19 mouse cellular contexts compared by ENCODE assay signal in genomic region chr2:166503666-166504065, GRCm38 (mm10).
A peak's percentile ranks its signal among the peaks of the same experiment; 100 is the strongest.
DNase-seq lines count a peak whose midpoint lies in the region; ATAC-seq lines count a peak whose summit lies in the region.
"Had no signal": no experiment of that assay in that cellular context is flagged by ENCODE, and none has a peak within 500 bp of the region (broad histone marks: within the 10 kb centered on the region; RNA-seq: fewer than 3 reads in every experiment).

No protein-coding gene starts in this region.

- 66% methylated on average over 6 of the region's 6 CpGs for WGBS in hindbrain, embryonic 13.5 days
- 47% methylated on average over 6 of the region's 6 CpGs for WGBS in hindbrain, embryonic 14.5 days
- WGBS in embryonic facial prominence, embryonic 12.5 days, result 51% methylated on average over 6 of the region's 6 CpGs
- 56% methylated on average over 6 of the region's 6 CpGs for WGBS in limb, embryonic 13.5 days
- 88% methylated on average over 6 of the region's 6 CpGs for WGBS in liver, embryonic 11.5 days

- H3K27me3 ChIP-seq in hindbrain, embryonic 13.5 days, result peaks cover 11% of the 10 kb centered on the region; the same call in 1 of the 2 replicates
- H3K27me3 ChIP-seq in hindbrain, embryonic 14.5 days (ENCODE audit: control insufficient read depth, insufficient read depth, low read length), result no peaks in the 10 kb centered on the region
- H3K27me3 ChIP-seq in embryonic facial prominence, embryonic 12.5 days, result no peaks in the 10 kb centered on the region
- no peaks in the 10 kb centered on the region for H3K27me3 ChIP-seq in limb, embryonic 13.5 days
- no peaks in the 10 kb centered on the region for H3K27me3 ChIP-seq in liver, embryonic 11.5 days (replicated peaks; ENCODE audit: control insufficient read depth, insufficient read depth, low read length)
- H3K27me3 ChIP-seq: Patski had no signal

- no peaks in the 10 kb centered on the region for H3K9me3 ChIP-seq in hindbrain, embryonic 13.5 days
- H3K9me3 ChIP-seq in hindbrain, embryonic 14.5 days (ENCODE audit: control insufficient read depth, low read length), result no peaks in the 10 kb centered on the region
- no peaks in the 10 kb centered on the region for H3K9me3 ChIP-seq in embryonic facial prominence, embryonic 12.5 days
- H3K9me3 ChIP-seq in limb, embryonic 13.5 days, result 0 out of 2 replicates have a peak, but pooled peaks cover under 1% of the 10 kb centered on the region
- H3K9me3 ChIP-seq in liver, embryonic 11.5 days (ENCODE audit: control insufficient read depth, low read length), result no peaks in the 10 kb centered on the region

- H3K4me3 ChIP-seq in hindbrain, embryonic 13.5 days, result no peak overlapping the region
- H3K4me3 ChIP-seq in hindbrain, embryonic 14.5 days (replicated peaks; ENCODE audit: low read length), result no peak overlapping the region
- no peak overlapping the region for H3K4me3 ChIP-seq in embryonic facial prominence, embryonic 12.5 days
- H3K4me3 ChIP-seq in limb, embryonic 13.5 days, result no peak overlapping the region
- H3K4me3 ChIP-seq in liver, embryonic 11.5 days (ENCODE audit: low read depth, low read length), result no peak overlapping the region

- 0 out of 2 replicates have a peak overlapping the region, but pooled peaks have one; percentile 48 for H3K27ac ChIP-seq in hindbrain, embryonic 13.5 days
- no peak overlapping the region for H3K27ac ChIP-seq in hindbrain, embryonic 14.5 days
- H3K27ac ChIP-seq in embryonic facial prominence, embryonic 12.5 days, result peak overlapping the region; percentile 86
- peak overlapping the region; percentile 39; the same call in 1 of the 2 replicates for H3K27ac ChIP-seq in limb, embryonic 13.5 days
- no peak overlapping the region for H3K27ac ChIP-seq in liver, embryonic 11.5 days (ENCODE audit: low read depth, low read length)
- H3K27ac ChIP-seq: macrophage had no signal

- no peaks in the 10 kb centered on the region for H3K36me3 ChIP-seq in hindbrain, embryonic 13.5 days
- no peaks in the 10 kb centered on the region for H3K36me3 ChIP-seq in hindbrain, embryonic 14.5 days (replicated peaks; ENCODE audit: control insufficient read depth, insufficient read depth)
- no peaks in the 10 kb centered on the region for H3K36me3 ChIP-seq in embryonic facial prominence, embryonic 12.5 days
- H3K36me3 ChIP-seq in limb, embryonic 13.5 days, result no peaks in the 10 kb centered on the region
- H3K36me3 ChIP-seq in liver, embryonic 11.5 days (ENCODE audit: control insufficient read depth, insufficient read depth, low read length), result no peaks in the 10 kb centered on the region

- H3K4me1 ChIP-seq in hindbrain, embryonic 13.5 days (replicated peaks), result peaks cover 15% of the 10 kb centered on the region
- no peaks in the 10 kb centered on the region; the same call in 1 of the 2 replicates for H3K4me1 ChIP-seq in hindbrain, embryonic 14.5 days (replicated peaks; ENCODE audit: control insufficient read depth, insufficient read depth, low read length)
- H3K4me1 ChIP-seq in embryonic facial prominence, embryonic 12.5 days, result peaks cover 29% of the 10 kb centered on the region
- peaks cover 30% of the 10 kb centered on the region for H3K4me1 ChIP-seq in limb, embryonic 13.5 days
- no peaks in the 10 kb centered on the region for H3K4me1 ChIP-seq in liver, embryonic 11.5 days (replicated peaks; ENCODE audit: control insufficient read depth, insufficient read depth, low read length)

- H3K9ac ChIP-seq in hindbrain, embryonic 13.5 days, result no peak overlapping the region
- H3K9ac ChIP-seq in hindbrain, embryonic 14.5 days, result no peak overlapping the region
- peak overlapping the region; percentile 34; the same call in 1 of the 2 replicates for H3K9ac ChIP-seq in embryonic facial prominence, embryonic 12.5 days
- H3K9ac ChIP-seq in limb, embryonic 13.5 days, result peak overlapping the region; percentile 19; the same call in 1 of the 2 replicates
- H3K9ac ChIP-seq in liver, embryonic 11.5 days (ENCODE audit: low read depth, low read length), result no peak overlapping the region

- H3K4me2 ChIP-seq in hindbrain, embryonic 13.5 days, result no peak overlapping the region
- H3K4me2 ChIP-seq in hindbrain, embryonic 14.5 days (replicated peaks), result no peak overlapping the region
- H3K4me2 ChIP-seq in embryonic facial prominence, embryonic 12.5 days (replicated peaks), result no peak overlapping the region
- H3K4me2 ChIP-seq in limb, embryonic 13.5 days (replicated peaks), result no peak overlapping the region
- no peak overlapping the region for H3K4me2 ChIP-seq in liver, embryonic 11.5 days

- DNase-seq in hindbrain, embryonic 14.5 days (ENCODE audit: low spot score), result no peak
- DNase-seq in Muller cell, postnatal 12 days (ENCODE audit: inconsistent ontology term), result peak; percentile 64
- no peak for DNase-seq in liver, embryonic 11.5 days (ENCODE audit: low spot score)
- no peak for DNase-seq in c-Kit-positive CD71-positive TER-119-positive erythroid progenitor cells, embryonic 14.5 days (ENCODE audit: low spot score)
- DNase-seq: cerebellum, adult 9-11 months; gastrocnemius, postnatal 25 days; heart, postnatal 14 days; kidney, adult 8-10 months; kidney, postnatal 36 days; layer of hippocampus, adult 9-11 months; lung, adult 2 months; right cerebral cortex, postnatal 25 days had no signal

- ATAC-seq in hindbrain, embryonic 13.5 days (ENCODE audit: low FRiP score), result no peak
- ATAC-seq in hindbrain, embryonic 14.5 days (ENCODE audit: low FRiP score), result no peak
- no peak for ATAC-seq in embryonic facial prominence, embryonic 12.5 days (ENCODE audit: insufficient number of reproducible peaks, insufficient read depth, low FRiP score, low TSS enrichment)
- peak; percentile 40; the same call in 1 of the 2 replicates for ATAC-seq in limb, embryonic 13.5 days (ENCODE audit: low FRiP score, low read depth)
- no peak for ATAC-seq in liver, embryonic 11.5 days (replicated peaks; ENCODE audit: low FRiP score)
- ATAC-seq: activated CD4-positive, CD25-positive, alpha-beta regulatory T cell, adult 4 months; midbrain, embryonic 16.5 days; Patski had no signal

Comparison
In these comparisons a context has a peak if more than half of its experiments do, and no peak if none do; other contexts are left out.
1. H3K27ac ChIP-seq: peak in hindbrain, embryonic 13.5 days (single experiment), embryonic facial prominence, embryonic 12.5 days (single experiment) and limb, embryonic 13.5 days (single experiment); none in hindbrain, embryonic 14.5 days (single experiment) and liver, embryonic 11.5 days (single experiment).
2. H3K9ac ChIP-seq: peak in embryonic facial prominence, embryonic 12.5 days (single experiment) and limb, embryonic 13.5 days (single experiment); none in hindbrain, embryonic 13.5 days (single experiment), hindbrain, embryonic 14.5 days (single experiment) and liver, embryonic 11.5 days (single experiment).